Comparison of ENCODE assay signal across 8 mouse cellular contexts in the genomic region with DNA sequence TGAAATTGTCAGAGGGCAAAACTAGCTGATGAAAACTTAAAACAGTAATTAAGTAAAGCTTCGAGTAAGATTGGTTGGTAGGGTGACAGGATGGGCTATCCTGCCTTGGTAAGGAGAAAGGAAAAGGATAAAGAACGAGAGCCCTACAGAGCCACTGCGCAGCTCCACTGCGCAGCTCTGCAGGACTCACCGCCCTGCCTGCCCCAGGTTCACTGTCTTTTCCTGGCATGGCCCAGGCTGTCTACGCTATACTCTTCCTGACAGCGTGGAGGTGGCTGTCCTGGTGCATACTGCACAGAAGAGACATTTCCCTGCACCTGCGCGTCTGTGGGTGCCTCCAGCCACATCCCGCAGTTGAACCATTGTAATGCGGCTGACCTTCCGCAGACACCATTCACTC.
A peak's percentile ranks its signal among the peaks of the same experiment; 100 is the strongest.
DNase-seq lines count a peak whose midpoint lies in the region; ATAC-seq lines count a peak whose summit lies in the region.

No protein-coding gene starts in this region.

- ATAC-seq in heart, embryonic 11.5 days (replicated peaks; ENCODE audit: insufficient number of reproducible peaks, low FRiP score, low TSS enrichment): no peak
- ATAC-seq in midbrain, embryonic 12.5 days (ENCODE audit: low FRiP score, low read depth): peak; percentile 27; the same call in 1 of the 2 replicates

- H3K9ac ChIP-seq in heart, embryonic 11.5 days (ENCODE audit: low read depth, low read length): no peak overlapping the region
- no peak overlapping the region; the same call in 1 of the 2 replicates for H3K9ac ChIP-seq in midbrain, embryonic 12.5 days (replicated peaks)

- no peak overlapping the region for H3K27ac ChIP-seq in heart, embryonic 11.5 days (ENCODE audit: low read depth, low read length)
- 0 out of 2 replicates have a peak overlapping the region, but pooled peaks have one; percentile 4 for H3K27ac ChIP-seq in hindbrain, embryonic 10.5 days
- H3K27ac ChIP-seq in midbrain, embryonic 12.5 days (replicated peaks): no peak overlapping the region

- DNase-seq in heart, adult 11 months: no peak
- peak; percentile 26 to 54 for DNase-seq in cerebellum, adult 18-20 months
- no peak for DNase-seq in hindbrain, embryonic 10.5 days (ENCODE audit: low spot score)
- no peak for DNase-seq in right cerebral cortex, adult 18-20 months
- no peak for DNase-seq in adrenal gland, postnatal 36 days
- DNase-seq in thymus, postnatal 36 days: no peak

- no peaks in the 10 kb centered on the region for H3K36me3 ChIP-seq in heart, embryonic 11.5 days (ENCODE audit: control insufficient read depth, insufficient read depth, low read length)
- no peaks in the 10 kb centered on the region for H3K36me3 ChIP-seq in hindbrain, embryonic 10.5 days
- no peaks in the 10 kb centered on the region for H3K36me3 ChIP-seq in midbrain, embryonic 12.5 days

- H3K27me3 ChIP-seq in heart, embryonic 11.5 days (ENCODE audit: control insufficient read depth, insufficient read depth, low read length): no peaks in the 10 kb centered on the region
- no peaks in the 10 kb centered on the region for H3K27me3 ChIP-seq in hindbrain, embryonic 10.5 days (ENCODE audit: insufficient read depth, poor library complexity, severe bottlenecking)
- peaks cover 9% of the 10 kb centered on the region; the same call in 1 of the 2 replicates for H3K27me3 ChIP-seq in midbrain, embryonic 12.5 days

- 43% methylated on average over 12 of the region's 12 CpGs for WGBS in heart, embryonic 11.5 days (ENCODE audit: insufficient replicate concordance)
- 44% methylated on average over 12 of the region's 12 CpGs for WGBS in hindbrain, embryonic 10.5 days
- WGBS in midbrain, embryonic 12.5 days: 43% methylated on average over 12 of the region's 12 CpGs

- H3K4me2 ChIP-seq in heart, embryonic 11.5 days: peak overlapping the region; percentile 61
- H3K4me2 ChIP-seq in midbrain, embryonic 12.5 days (replicated peaks): peak overlapping the region; percentile 47

- H3K4me3 ChIP-seq in heart, embryonic 11.5 days (ENCODE audit: low read depth, low read length): peak overlapping the region; percentile 22
- H3K4me3 ChIP-seq in hindbrain, embryonic 10.5 days: peak overlapping the region; percentile 44
- peak overlapping the region; percentile 28 for H3K4me3 ChIP-seq in midbrain, embryonic 12.5 days

- no peaks in the 10 kb centered on the region for H3K9me3 ChIP-seq in heart, embryonic 11.5 days (replicated peaks; ENCODE audit: control insufficient read depth, low read length)
- H3K9me3 ChIP-seq in hindbrain, embryonic 10.5 days: no peaks in the 10 kb centered on the region
- H3K9me3 ChIP-seq in midbrain, embryonic 12.5 days: no peaks in the 10 kb centered on the region

- no peaks in the 10 kb centered on the region for H3K4me1 ChIP-seq in heart, embryonic 11.5 days (ENCODE audit: control insufficient read depth, insufficient read depth, low read length)
- H3K4me1 ChIP-seq in hindbrain, embryonic 10.5 days (replicated peaks): no peaks in the 10 kb centered on the region; the same call in 1 of the 2 replicates
- no peaks in the 10 kb centered on the region for H3K4me1 ChIP-seq in midbrain, embryonic 12.5 days

Comparison
In these comparisons a context has a peak if more than half of its experiments do, and no peak if none do; other contexts are left out.
1. DNase-seq: peak in cerebellum, adult 18-20 months (2 of 2); none in heart, adult 11 months (single experiment), hindbrain, embryonic 10.5 days (single experiment), right cerebral cortex, adult 18-20 months (single experiment), adrenal gland, postnatal 36 days (0 of 2) and thymus, postnatal 36 days (0 of 2).
2. Peak in every context shown above with its lines, with median percentiles within 50 percentile points of each other: H3K4me3 ChIP-seq.